Mouse (Mus musculus): ENCODE results near the gene Gm17606. TPM values are rescaled to one million over a fixed set of nuclear protein-coding genes. Genes with fewer than 3 reads are reported as not detected.

Gene Gm17606
- polyA plus RNA-seq, 1 experiment from 2014 or later: not detected

DNA sequence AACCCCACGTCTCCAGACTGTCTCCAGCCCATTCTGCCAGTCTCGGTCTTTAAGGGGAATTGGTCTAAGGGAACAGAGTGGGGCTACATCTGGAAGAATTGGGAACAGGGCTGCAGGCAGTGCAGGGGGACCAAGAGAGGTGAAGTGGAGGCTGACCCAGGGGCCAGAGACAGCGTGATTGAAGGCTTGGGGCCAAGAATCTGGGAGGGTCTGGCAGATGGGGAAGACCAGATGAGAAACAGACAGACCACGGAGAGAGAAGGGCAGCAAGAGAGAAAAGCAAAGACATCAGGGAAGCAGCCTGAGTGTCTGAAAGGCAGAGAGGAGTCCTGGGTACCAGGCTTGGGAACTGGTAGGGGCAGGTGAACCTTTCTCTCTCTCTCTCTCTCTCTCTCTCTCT is 631 bp upstream of the Gm17606 start:
- no peak for ATAC-seq
- Histone ChIP-seq H3K4me2 (replicated peaks; ENCODE audit: low read depth) (peak overlapping the region; percentile 99; the same call in 1 of the 2 replicates), H3K36me3 (ENCODE audit: control insufficient read depth, insufficient read depth) (peaks cover 34% of the 10 kb centered on the region), H3K9me3 (ENCODE audit: control insufficient read depth) (no peaks in the 10 kb centered on the region), H3K4me1 (replicated peaks; ENCODE audit: control insufficient read depth, insufficient read depth, low read length) (no peaks in the 10 kb centered on the region; the same call in 1 of the 2 replicates), H3K27ac (ENCODE audit: low read depth, low read length) (no peak overlapping the region), H3K9ac (ENCODE audit: low read depth, low read length) (no peak overlapping the region), H3K27me3 (replicated peaks; ENCODE audit: control insufficient read depth, insufficient read depth, low read length) (no peaks in the 10 kb centered on the region), H3K4me3 (ENCODE audit: low read depth, low read length) (no peak overlapping the region)
- no peak for TF ChIP-seq CTCF (IDR thresholded peaks at IDR 0.05; ENCODE audit: low read depth)
- 41% methylated on average over 4 of the region's 4 CpGs for WGBS

- ATAC-seq: peak; percentile 87
- Histone ChIP-seq H3K4me1 (replicated peaks; ENCODE audit: control insufficient read depth, insufficient read depth, low read length) (no peaks in the 10 kb centered on the region; the same call in 1 of the 2 replicates), H3K4me2 (replicated peaks; ENCODE audit: low read depth) (peak within 1 kb of the TSS; percentile 99), H3K9ac (ENCODE audit: low read depth, low read length) (peak within 1 kb of the TSS; percentile 71), H3K27me3 (replicated peaks; ENCODE audit: control insufficient read depth, insufficient read depth, low read length) (no peaks in the 10 kb centered on the region), H3K9me3 (ENCODE audit: control insufficient read depth) (no peaks in the 10 kb centered on the region), H3K4me3 (ENCODE audit: low read depth, low read length) (peak within 1 kb of the TSS; percentile 68), H3K36me3 (ENCODE audit: control insufficient read depth, insufficient read depth) (peaks cover 44% of the 10 kb centered on the region), H3K27ac (ENCODE audit: low read depth, low read length) (peak within 1 kb of the TSS; percentile 50; the same call in 1 of the 2 replicates)
- TF ChIP-seq CTCF (IDR thresholded peaks at IDR 0.05; ENCODE audit: low read depth): peak; percentile 92
- under 1% methylated on average over 52 of the region's 52 CpGs for WGBS
Observed at GRCm38 (mm10) chr14:54641305-54641969, 685 bp downstream of the Gm17606 start, which contains the start of gene Cdh24. Gene Cdh24 (minus strand): TSS chr14:54641364.

DNA sequence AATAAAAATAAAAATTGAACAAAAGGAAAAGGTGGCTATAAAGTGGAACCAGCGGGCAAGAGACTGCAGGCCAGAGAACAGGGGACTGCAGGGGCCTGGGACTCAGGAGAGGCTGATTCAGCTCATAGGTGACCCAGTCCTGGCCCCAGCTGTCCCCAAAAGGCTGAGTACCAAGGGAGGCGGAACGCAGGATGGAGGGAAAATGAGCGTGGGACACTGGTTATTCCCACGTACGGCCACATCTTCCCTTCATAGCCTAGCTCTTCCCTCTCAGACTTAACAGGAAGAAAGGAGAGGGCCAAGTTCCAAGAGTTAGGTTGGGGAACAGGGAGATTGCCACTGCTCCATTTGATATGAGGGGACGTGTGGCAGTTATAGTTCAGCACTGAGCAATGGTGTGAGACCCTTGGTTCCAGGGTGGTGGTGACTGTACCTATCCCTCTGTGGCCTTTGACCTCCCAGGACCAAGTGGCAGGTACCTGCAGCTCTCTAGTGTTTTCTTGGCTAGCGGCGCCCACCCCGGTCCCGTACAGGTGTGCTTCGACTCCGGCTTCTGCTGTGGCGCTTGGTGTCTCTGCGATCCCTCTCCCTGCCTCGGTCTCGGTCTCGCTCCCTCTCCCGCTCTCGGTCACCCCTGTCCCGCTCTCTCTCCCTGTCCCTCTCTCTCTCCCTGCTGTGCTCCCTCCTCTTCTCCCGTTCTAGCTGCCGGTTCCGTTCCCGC is 1.6 kb downstream of the Gm17606 start:
- no peak overlapping the region for H3K9ac ChIP-seq (ENCODE audit: low read depth, low read length)
- no peaks in the 10 kb centered on the region; the same call in 1 of the 2 replicates for H3K4me1 ChIP-seq (replicated peaks; ENCODE audit: control insufficient read depth, insufficient read depth, low read length)
- no peak for TF ChIP-seq CTCF (IDR thresholded peaks at IDR 0.05; ENCODE audit: low read depth)
- ATAC-seq: no peak
- 85% methylated on average over 25 of the region's 25 CpGs for WGBS
- no peak overlapping the region for H3K4me2 ChIP-seq (replicated peaks; ENCODE audit: low read depth)
- H3K4me3 ChIP-seq (ENCODE audit: low read depth, low read length): no peak overlapping the region
- no peaks in the 10 kb centered on the region for H3K27me3 ChIP-seq (replicated peaks; ENCODE audit: control insufficient read depth, insufficient read depth, low read length)
- peaks cover 48% of the 10 kb centered on the region for H3K36me3 ChIP-seq (ENCODE audit: control insufficient read depth, insufficient read depth)
- no peak overlapping the region for H3K27ac ChIP-seq (ENCODE audit: low read depth, low read length)
- H3K9me3 ChIP-seq (ENCODE audit: control insufficient read depth): no peaks in the 10 kb centered on the region

DNA sequence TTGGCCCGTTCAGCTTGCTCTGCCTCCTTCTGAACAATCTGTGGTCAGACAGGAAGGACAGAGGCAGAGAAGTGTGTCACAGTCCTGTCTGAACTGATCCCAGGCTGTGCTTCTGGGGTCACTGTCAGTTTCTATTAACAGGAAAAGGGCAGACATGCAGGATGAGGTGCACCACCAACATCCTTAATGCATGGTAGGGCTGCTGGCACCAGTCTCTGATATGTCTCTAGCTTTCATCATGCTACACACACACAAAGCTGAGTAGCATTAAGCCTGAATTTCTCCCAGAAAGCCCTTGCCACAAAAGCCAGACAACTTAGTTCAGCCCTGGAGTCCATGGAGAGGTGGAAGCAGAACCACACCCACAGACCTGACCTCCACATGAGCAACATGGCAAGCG is 2.3 kb downstream of the Gm17606 start:
- no peak overlapping the region for H3K4me2 ChIP-seq (replicated peaks; ENCODE audit: low read depth)
- no peaks in the 10 kb centered on the region for H3K9me3 ChIP-seq (ENCODE audit: control insufficient read depth)
- H3K36me3 ChIP-seq (ENCODE audit: control insufficient read depth, insufficient read depth): peaks cover 55% of the 10 kb centered on the region
- H3K27ac ChIP-seq (ENCODE audit: low read depth, low read length): no peak overlapping the region
- no peak for TF ChIP-seq CTCF (IDR thresholded peaks at IDR 0.05; ENCODE audit: low read depth)
- no peak for ATAC-seq
- H3K4me1 ChIP-seq (replicated peaks; ENCODE audit: control insufficient read depth, insufficient read depth, low read length): no peaks in the 10 kb centered on the region; the same call in 1 of the 2 replicates
- H3K27me3 ChIP-seq (replicated peaks; ENCODE audit: control insufficient read depth, insufficient read depth, low read length): no peaks in the 10 kb centered on the region
- 78% methylated on average over 2 of the region's 2 CpGs for WGBS
- no peak overlapping the region for H3K9ac ChIP-seq (ENCODE audit: low read depth, low read length)
- no peak overlapping the region for H3K4me3 ChIP-seq (ENCODE audit: low read depth, low read length)

DNA sequence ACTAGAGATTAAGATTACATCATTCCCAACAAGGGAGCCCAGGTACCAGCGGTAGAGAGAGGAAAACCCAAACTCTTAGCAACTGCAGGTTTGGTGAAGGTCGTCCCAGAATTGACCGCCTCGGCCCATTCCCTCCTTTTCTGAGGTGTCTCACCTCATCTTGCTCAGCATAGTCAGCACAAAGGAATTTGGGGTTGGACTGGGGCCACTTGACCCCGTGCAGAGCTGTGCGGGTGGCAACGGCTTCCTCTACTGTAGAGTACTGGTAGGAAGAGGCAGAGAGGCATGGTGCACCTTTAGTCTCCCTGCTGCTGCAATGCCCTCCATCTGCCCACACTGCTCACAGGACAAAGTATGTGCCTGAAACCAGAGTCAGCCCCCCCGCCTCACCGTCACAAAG is 3.5 kb downstream of the Gm17606 start:
- no peak for TF ChIP-seq CTCF (IDR thresholded peaks at IDR 0.05; ENCODE audit: low read depth)
- Histone ChIP-seq H3K4me2 (replicated peaks; ENCODE audit: low read depth) (no peak overlapping the region), H3K27me3 (replicated peaks; ENCODE audit: control insufficient read depth, insufficient read depth, low read length) (no peaks in the 10 kb centered on the region), H3K27ac (ENCODE audit: low read depth, low read length) (no peak overlapping the region), H3K9me3 (ENCODE audit: control insufficient read depth) (no peaks in the 10 kb centered on the region), H3K36me3 (ENCODE audit: control insufficient read depth, insufficient read depth) (peaks cover 64% of the 10 kb centered on the region), H3K4me3 (ENCODE audit: low read depth, low read length) (no peak overlapping the region), H3K9ac (ENCODE audit: low read depth, low read length) (no peak overlapping the region), H3K4me1 (replicated peaks; ENCODE audit: control insufficient read depth, insufficient read depth, low read length) (no peaks in the 10 kb centered on the region; the same call in 1 of the 2 replicates)
- WGBS: 89% methylated on average over 9 of the region's 9 CpGs
- no peak for ATAC-seq

GRCm38 (mm10) chr14:54646455-54646854 is 5.7 kb downstream of the Gm17606 start:
- Histone ChIP-seq H3K36me3 (ENCODE audit: control insufficient read depth, insufficient read depth) (peaks cover 80% of the 10 kb centered on the region), H3K4me1 (replicated peaks; ENCODE audit: control insufficient read depth, insufficient read depth, low read length) (no peaks in the 10 kb centered on the region), H3K27ac (ENCODE audit: low read depth, low read length) (no peak overlapping the region; the same call in 1 of the 2 replicates), H3K9me3 (ENCODE audit: control insufficient read depth) (no peaks in the 10 kb centered on the region), H3K4me2 (replicated peaks; ENCODE audit: low read depth) (no peak overlapping the region), H3K4me3 (ENCODE audit: low read depth, low read length) (no peak overlapping the region), H3K27me3 (replicated peaks; ENCODE audit: control insufficient read depth, insufficient read depth, low read length) (no peaks in the 10 kb centered on the region), H3K9ac (ENCODE audit: low read depth, low read length) (no peak overlapping the region)
- TF ChIP-seq CTCF (IDR thresholded peaks at IDR 0.05; ENCODE audit: low read depth): no peak
- ATAC-seq: no peak
- 91% methylated on average over 17 of the region's 17 CpGs for WGBS

Measured in intestine, postnatal 0 days (tissue).